Mouse (Mus musculus) spleen, adult 12 weeks (tissue): ENCODE measurements around the gene Klkb1.
"Not testable (repeated sequence)": the region's sequence is repeated elsewhere in the genome, so short reads cannot be mapped to it uniquely, and the experiment has no call there.

Source experiments
- DNase-seq: peaks from one replicate; pipeline ENCODE4 v3.0.0; 2022; ENCODE audit warnings: low spot score

Klkb1 gene

DNA sequence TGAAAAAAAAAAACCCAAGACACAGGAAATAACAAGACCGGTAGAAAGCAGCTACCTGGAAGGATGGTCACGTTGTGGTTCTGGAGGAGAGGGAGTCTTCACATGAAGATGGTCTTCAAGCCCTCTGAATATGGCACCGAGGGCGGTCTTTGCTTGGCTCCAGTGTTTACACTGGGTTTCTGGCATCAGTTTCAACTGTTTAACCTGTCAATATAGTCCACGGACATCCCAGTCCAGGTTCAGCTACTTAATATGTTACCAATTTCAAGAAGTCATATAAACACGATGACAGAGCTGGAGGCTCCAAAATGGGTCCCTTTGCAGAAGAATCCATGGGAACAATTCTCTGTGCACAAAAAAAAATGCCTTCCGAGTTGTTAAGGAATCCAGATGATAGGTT is at the start of gene Klkb1:
Klkb1 (minus strand) TSS at position 173 of the 400 bp plus-strand sequence.
- DNase-seq = no peak

DNA sequence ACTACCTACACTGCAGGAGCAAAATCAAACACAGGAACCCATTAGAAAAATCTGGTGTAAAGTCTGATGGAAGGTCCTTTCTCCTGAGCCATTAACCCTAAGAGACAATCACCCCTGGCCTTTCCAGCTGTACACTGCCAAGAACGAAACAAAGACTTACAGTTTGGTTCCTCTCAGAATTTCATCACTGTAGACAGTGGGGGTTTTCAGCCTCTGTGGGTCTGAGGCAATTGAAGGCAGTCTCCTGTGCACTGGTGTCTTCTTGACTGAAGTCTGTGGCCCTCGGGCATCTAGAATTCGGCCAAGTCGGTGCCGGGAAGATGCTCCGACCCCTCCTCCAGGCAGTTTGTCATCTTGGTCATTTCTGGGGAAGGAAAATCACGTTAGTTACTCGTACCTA is 49.6 kb upstream of the Klkb1 start:
- DNase-seq = no peak

- DNase-seq = no peak
Measured at GRCm38 (mm10) chr8:45341630-45342628, 47.3 kb upstream of the Klkb1 start.

- no peak for DNase-seq
Measured at GRCm38 (mm10) chr8:45333493-45333892, 38.8 kb upstream of the Klkb1 start.

DNA sequence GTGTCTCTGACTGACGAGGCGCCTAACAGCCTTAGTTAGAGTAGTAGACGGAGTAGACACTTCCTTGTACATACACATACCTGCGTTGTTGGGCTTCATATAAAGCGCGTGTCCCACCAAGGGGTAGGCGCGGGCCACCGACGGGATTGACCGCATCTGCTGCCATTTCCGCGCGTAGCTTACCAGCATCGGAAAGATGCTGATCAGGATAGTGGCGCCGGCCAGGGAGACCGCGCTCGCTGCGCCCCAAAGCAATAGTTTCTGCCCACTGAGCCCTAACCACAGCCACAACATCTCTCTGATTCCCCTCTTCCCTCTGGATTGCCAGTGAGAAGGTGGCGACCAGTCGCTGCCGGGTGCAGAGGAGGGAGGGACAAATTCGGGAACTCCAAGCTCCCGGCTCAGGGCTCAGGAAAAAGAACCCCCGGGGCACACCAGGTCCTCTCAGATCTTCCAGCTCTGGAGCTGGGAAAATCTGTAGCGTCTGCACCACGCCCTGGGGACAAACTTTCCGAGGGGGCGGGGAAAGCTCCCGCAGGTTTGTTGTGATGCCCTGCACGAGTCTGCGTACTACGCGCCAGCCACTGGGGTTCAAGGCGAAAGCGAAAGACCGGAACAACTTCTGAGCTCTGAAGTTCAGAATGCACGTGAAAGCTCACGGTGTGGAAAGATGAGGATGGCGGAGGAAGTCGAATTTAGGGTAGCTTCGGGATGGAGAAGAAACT is 38.2 kb upstream of the Klkb1 start, which contains the start of gene Cyp4v3:
Cyp4v3 (minus strand) TSS at position 532 of the 725 bp plus-strand sequence.
- DNase-seq = peak; percentile 43

DNA sequence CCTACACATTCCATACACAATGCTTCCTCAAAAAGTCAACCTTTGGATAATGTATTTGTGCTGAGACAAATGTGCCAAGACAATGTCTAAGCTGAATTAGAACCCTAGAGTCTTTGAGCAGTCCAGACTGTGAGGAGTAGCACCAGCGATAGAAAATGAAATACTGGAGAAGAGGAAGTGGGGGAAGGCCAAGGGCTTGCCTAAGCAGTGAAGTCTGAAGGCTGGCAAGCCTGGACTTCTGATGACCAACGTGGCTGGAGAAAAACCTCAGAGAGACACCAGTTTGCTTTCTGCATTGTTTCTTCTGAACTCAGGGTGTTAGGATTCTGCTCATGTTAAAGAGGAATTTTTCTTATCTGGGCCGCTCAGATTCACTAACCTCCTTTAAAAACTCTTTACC is 36.2 kb upstream of the Klkb1 start:
- no peak for DNase-seq

DNA sequence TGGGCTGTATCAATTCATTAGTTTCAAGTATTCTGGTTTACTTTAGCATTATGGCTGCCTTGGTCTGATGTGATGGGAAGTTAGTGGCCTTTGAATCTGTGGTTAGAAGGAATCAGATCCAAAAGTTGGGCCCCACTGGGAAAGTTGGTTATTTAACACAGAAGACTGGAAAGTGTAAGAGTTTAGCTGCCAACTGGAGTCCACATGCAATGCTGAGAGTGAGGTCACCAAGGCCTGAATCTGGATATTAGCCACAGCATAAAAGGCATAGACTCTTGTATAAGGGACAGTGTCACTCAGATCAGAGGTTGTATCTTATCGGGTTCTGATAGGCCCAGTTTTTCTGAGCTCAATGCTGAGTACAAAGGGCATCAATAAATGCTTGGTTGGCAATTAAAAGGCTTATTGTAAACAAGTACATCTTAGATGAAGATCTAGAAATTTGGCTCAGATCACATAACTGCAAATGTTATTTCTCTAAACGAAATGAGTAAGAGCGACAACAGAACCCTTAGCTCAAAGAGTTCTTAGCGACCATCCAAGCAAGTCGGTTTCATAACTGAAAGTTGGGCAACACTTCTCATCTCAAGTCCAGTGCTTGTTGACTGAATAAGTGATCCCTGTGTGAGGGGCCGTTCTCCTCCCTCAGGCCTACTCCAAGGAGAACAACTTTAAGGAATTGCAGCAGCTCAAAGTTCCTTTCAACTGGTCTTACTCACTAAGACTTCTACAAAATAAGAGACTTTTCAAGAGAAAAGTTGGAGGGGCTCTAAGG is 34.7 kb upstream of the Klkb1 start:
- DNase-seq = no peak

DNA sequence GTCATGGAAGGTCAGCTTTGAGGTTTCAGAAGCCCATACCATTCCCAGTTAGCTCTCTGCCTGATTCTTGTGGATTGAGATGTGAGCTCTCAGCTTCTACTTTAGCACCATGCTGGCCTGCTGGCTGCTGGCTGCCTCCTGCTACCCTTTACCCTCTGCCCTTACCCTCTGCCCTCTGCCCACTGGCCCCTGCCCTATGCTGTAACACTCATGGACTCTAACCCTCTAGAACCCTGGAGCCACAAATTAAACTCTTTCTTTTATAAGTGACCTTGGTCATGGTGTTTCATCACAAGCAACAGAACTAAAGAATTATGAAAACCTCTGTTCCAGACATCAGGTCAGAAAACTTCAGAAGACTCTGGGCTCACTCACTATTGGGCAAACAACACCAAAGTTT is 32.4 kb upstream of the Klkb1 start:
- not testable (repeated sequence) for DNase-seq

DNA sequence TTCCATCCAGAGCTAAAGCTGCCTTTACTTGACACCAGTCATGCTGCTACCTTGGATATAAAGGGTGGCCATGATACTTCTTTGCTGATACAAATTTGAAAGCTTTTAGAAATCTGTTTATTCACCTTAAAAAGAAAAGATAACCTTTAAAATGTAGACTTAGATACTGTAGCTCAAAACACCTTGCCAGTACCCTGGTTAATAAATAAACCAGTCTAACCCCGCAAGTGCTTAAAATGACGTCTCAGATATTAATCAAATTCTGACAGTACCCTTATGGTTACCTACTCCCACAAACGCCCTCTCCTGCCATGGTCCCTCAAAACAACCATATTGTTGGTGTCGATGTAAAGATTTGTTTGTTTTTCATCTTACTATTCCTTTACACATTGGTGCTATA is 29.5 kb upstream of the Klkb1 start:
- no peak for DNase-seq

GRCm38 (mm10) chr8:45321365-45321764 is 26.7 kb upstream of the Klkb1 start:
- DNase-seq = no peak

- DNase-seq = no peak
Measured at GRCm38 (mm10) chr8:45320930-45321329, 26.3 kb upstream of the Klkb1 start.

DNA sequence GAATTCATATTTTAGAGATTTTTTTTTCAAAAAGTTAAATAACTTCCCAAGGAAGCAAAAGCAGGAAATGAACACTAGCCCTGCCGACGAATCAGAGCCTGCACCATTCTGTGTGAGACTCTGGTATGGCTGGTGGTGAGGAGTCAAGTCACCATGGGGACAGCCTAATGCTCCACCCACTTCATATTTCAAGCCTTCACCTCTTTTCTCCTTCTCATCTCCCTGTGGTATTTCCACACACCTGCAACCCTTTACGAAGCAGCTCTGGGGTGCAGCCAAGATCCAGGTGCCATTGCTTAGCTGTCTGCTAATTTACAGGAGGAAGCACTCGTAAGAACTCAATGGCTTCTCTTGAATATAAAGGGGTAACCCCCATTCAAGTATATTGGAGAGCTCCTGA is 16.3 kb upstream of the Klkb1 start:
- no peak for DNase-seq

- DNase-seq = no peak
Measured at GRCm38 (mm10) chr8:45308366-45308765, 13.7 kb upstream of the Klkb1 start, which contains the start of gene Gm45753. TSS of gene Gm45753 (minus strand) at chr8:45308466.

DNA sequence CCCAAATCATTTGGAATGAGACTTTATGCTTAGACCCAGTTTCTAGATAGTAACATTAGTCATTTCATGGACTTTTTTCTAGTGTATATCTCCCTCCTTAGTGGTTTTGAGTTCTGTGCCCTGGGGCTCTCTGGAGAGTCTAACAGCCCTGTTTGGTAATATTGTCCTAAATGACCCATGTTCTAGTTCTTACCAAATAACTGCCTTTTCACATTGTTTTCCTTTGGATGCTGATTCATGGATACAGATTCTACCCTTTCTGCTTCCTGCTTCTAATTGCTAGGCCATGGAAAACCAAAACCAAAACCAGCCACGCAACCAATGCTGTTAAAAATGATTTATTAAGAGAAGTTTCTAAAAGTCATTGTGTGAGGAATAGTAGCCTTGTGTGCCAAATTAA is 10.8 kb upstream of the Klkb1 start:
- DNase-seq = no peak

DNA sequence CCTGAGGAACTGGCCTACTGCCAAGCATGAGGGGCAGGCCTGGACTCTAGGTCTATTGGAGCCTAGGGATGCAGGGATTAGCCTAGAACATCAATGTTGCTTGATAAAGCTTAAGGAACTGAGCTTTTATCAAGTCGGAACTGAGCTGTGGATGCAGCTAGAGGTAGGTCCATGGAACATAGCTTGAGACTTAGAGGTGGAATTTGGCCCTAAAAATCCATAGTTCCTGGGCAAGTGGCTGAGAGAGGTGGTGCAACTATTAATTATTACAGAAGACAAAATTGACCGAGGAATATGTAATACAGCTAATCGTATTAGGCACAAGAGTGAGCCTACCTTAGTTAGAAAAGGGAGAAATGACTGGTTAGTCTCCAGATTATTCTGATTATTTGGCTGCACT is 9.7 kb upstream of the Klkb1 start:
- DNase-seq = no peak

DNA sequence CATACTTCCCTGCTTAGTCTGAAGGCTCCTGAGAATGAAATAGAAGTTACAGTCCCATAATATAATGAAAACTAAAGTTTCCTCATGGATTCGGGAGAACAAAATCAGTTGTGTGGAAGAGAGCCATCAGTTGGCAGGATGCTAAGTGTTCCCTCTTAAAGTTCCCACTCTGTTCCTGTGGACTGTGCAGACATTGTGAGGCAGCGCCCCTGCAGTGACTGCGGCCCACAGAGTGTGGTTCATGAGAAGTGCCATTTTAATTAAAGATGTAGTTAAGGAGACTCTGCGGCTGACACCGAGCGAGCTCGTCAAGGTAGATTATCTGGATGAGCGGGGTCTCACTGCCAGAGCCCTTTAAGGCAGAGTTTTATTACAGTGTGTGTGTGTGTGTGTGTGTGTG is 7.7 kb upstream of the Klkb1 start:
- no peak for DNase-seq

GRCm38 (mm10) chr8:45295276-45295675 is 617 bp upstream of the Klkb1 start:
- DNase-seq = no peak

DNA sequence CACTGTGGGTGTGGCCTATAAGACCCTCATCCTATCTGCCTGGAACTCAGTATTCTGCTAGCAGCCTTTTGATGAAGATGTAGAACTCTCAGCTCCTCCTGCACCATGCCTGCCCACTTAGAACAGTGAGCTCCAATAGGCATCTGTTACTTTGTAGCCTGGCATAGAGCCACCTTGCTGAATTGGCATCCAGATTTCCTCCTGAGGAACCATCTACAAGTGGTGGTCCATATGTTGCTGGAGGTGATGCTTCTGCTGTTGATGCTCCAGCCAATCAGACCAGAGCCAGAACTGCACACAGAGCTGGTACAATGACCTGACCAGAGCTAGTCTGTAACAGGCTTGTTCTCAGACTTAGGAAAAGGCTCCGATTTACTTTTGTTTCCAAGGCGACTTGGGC is 2.9 kb downstream of the Klkb1 start:
- DNase-seq = no peak

- DNase-seq = no peak
Measured at GRCm38 (mm10) chr8:45281630-45282029, 13.0 kb downstream of the Klkb1 start.

- no peak for DNase-seq
Measured at GRCm38 (mm10) chr8:45277453-45277852, 17.2 kb downstream of the Klkb1 start.

DNA sequence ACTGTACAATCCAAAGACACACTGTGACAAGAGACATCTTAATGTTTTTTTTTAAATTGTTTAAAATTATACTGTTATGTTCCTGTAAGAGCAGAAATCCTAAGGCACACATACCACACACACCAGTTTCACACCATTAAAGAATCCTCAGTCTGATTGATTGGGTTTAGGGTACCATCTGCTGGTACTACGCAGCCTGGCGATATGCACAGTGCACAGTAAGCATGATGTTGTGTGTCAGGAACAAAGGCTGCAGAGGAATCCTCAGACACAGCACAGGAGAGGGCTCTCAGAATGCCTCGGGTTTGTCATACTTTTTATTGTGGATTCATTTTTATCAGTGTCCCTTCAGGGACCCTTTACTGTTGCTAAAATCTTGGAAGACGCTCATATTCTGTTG is 20.3 kb downstream of the Klkb1 start:
- DNase-seq = no peak

GRCm38 (mm10) chr8:45269056-45269455 is 25.6 kb downstream of the Klkb1 start:
- no peak for DNase-seq
